In the genomic region with DNA sequence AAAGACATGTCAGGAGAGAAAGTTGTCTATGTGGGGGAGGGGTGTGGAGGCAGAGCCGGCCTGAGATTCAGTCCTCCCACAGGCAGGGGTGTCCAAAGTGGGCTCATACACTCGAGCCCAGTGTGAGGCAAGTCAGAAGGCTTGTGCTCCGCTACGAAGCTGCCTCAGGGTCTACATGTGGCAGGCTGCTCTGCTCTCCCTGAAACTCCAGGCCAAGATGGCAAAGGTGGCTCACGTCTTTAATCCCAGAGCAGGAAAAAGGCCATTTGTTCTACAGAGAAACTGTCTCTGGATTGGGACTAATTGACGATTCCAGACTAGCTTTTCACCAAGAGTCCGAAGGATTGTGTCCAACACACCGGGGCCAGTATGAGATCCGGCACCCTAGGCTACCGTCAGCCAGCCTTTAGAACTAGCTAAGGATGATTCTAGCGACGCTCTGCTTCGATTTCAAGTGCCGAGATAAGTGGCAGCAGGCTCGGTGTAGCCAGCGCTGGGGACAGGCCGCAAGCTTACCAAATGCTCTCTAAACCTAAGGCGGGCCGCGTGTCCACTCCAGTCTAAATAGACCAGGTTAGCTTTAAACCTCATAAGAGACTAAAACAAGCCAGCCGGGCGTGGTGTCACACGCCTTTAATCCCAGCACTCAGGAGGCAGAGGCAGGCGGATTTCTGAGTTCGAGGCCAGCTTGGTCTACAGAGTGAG, we compare ENCODE assay signal across 8 mouse cellular contexts. TPM values are rescaled to one million over a fixed set of nuclear protein-coding genes. Genes with fewer than 3 reads are reported as not detected.
DNase-seq lines count a peak whose midpoint lies in the region; ATAC-seq and TF ChIP-seq lines count a peak whose summit lies in the region.

No protein-coding gene starts in this region.

- H3K27me3 ChIP-seq in heart, embryonic 10.5 days (ENCODE audit: insufficient read depth, poor library complexity, severe bottlenecking), result peaks cover 35% of the 10 kb centered on the region
- peaks cover 20% of the 10 kb centered on the region for H3K27me3 ChIP-seq in E14TG2a.4 (ENCODE audit: insufficient read depth, low read length)
- H3K27me3 ChIP-seq in forebrain, embryonic 13.5 days, result peaks cover 38% of the 10 kb centered on the region
- H3K27me3 ChIP-seq in liver, embryonic 13.5 days, result peaks cover 30% of the 10 kb centered on the region

- no peaks in the 10 kb centered on the region for H3K9me3 ChIP-seq in heart, embryonic 10.5 days
- H3K9me3 ChIP-seq in E14TG2a.4 (ENCODE audit: low read length), result no peaks in the 10 kb centered on the region
- no peaks in the 10 kb centered on the region for H3K9me3 ChIP-seq in forebrain, embryonic 13.5 days (replicated peaks)
- no peaks in the 10 kb centered on the region for H3K9me3 ChIP-seq in liver, embryonic 13.5 days (replicated peaks)

- H3K27ac ChIP-seq in heart, embryonic 10.5 days, result peak overlapping the region; percentile 99
- H3K27ac ChIP-seq in forebrain, embryonic 13.5 days, result no peak overlapping the region
- peak overlapping the region; percentile 83 for H3K27ac ChIP-seq in liver, embryonic 13.5 days

- no peak for DNase-seq in heart, embryonic 10.5 days (ENCODE audit: low spot score)
- DNase-seq in heart, postnatal 4 days, result no peak
- no peak for DNase-seq in liver, embryonic 13.5 days
- no peak for DNase-seq in frontal cortex, postnatal 36 days (ENCODE audit: low spot score in 2 of 2)
- no peak for DNase-seq in thymus, postnatal 36 days
- DNase-seq in embryo, embryonic 9.5 days (ENCODE audit: extremely low spot score), result no peak

- H3K36me3 ChIP-seq in heart, embryonic 10.5 days, result peaks cover 34% of the 10 kb centered on the region
- H3K36me3 ChIP-seq in E14TG2a.4 (ENCODE audit: insufficient read depth, low read length), result peaks cover 32% of the 10 kb centered on the region
- peaks cover 31% of the 10 kb centered on the region for H3K36me3 ChIP-seq in forebrain, embryonic 13.5 days (ENCODE audit: poor library complexity, severe bottlenecking)
- peaks cover 34% of the 10 kb centered on the region for H3K36me3 ChIP-seq in liver, embryonic 13.5 days

- peak overlapping the region; percentile 95 for H3K4me3 ChIP-seq in heart, embryonic 10.5 days
- peak overlapping the region; percentile 91 for H3K4me3 ChIP-seq in E14TG2a.4 (replicated peaks; ENCODE audit: low read length)
- H3K4me3 ChIP-seq in forebrain, embryonic 13.5 days, result peak overlapping the region; percentile 88
- H3K4me3 ChIP-seq in liver, embryonic 13.5 days (replicated peaks), result peak overlapping the region; percentile 84

- peak overlapping the region; percentile 98 for H3K4me2 ChIP-seq in forebrain, embryonic 13.5 days
- peak overlapping the region; percentile 96 for H3K4me2 ChIP-seq in liver, embryonic 13.5 days

- H3K9ac ChIP-seq in forebrain, embryonic 13.5 days, result peak overlapping the region; percentile 91
- peak overlapping the region; percentile 95 for H3K9ac ChIP-seq in liver, embryonic 13.5 days

- no peak for ATAC-seq in forebrain, embryonic 13.5 days
- no peak for ATAC-seq in liver, embryonic 13.5 days (ENCODE audit: low read depth)

- H3K4me1 ChIP-seq in heart, embryonic 10.5 days, result peaks cover 33% of the 10 kb centered on the region
- H3K4me1 ChIP-seq in E14TG2a.4 (replicated peaks; ENCODE audit: low read depth, low read length), result peaks cover 51% of the 10 kb centered on the region
- H3K4me1 ChIP-seq in forebrain, embryonic 13.5 days, result peaks cover 24% of the 10 kb centered on the region
- peaks cover 55% of the 10 kb centered on the region for H3K4me1 ChIP-seq in liver, embryonic 13.5 days (replicated peaks)

- 3% methylated on average over 25 of the region's 25 CpGs for WGBS in heart, embryonic 10.5 days
- 3% methylated on average over 25 of the region's 25 CpGs for WGBS in forebrain, embryonic 13.5 days
- 1% methylated on average over 25 of the region's 25 CpGs for WGBS in liver, embryonic 13.5 days (ENCODE audit: insufficient replicate concordance)

- no peak for TF ChIP-seq CTCF in E14TG2a.4 (conservative IDR thresholded peaks at IDR 0.05; ENCODE audit: low read length)

RNA-seq across cellular contexts. Expression of gene Rpl18a, which starts 0.7 kb away (rescaled TPM):
- 2,378 and 2,634 TPM in 2 replicates for polyA plus RNA-seq in heart, embryonic 10.5 days (2016; fragmentation: Nextera tagmentation; extraction: Ambion mirVana)
- total RNA-seq in heart, postnatal 4 days (2021), result 1,000 to 10,000 TPM; 1,266 to 1,294 TPM
- polyA plus RNA-seq in forebrain, embryonic 13.5 days (2015; fragmentation: Nextera tagmentation; extraction: Ambion mirVana), result 3,255 and 3,517 TPM in 2 replicates
- polyA plus RNA-seq in liver, embryonic 13.5 days (2015; fragmentation: Nextera tagmentation; extraction: Ambion mirVana), result 2,606 and 3,100 TPM in 2 replicates

RNA-seq across cellular contexts. Expression of gene Slc5a5, which starts 3.9 kb away (rescaled TPM):
- polyA plus RNA-seq in heart, embryonic 10.5 days (2016; fragmentation: Nextera tagmentation; extraction: Ambion mirVana), result 0.07 and 0.29 TPM in 2 replicates
- under 1 TPM in 1 of 2 experiments, not detected in 1; 0.11 TPM for total RNA-seq in heart, postnatal 4 days (2021)
- polyA plus RNA-seq in forebrain, embryonic 13.5 days (2015; fragmentation: Nextera tagmentation; extraction: Ambion mirVana), result 0.50 and 0.67 TPM in 2 replicates
- 0.03 TPM in 2 replicates for polyA plus RNA-seq in liver, embryonic 13.5 days (2015; fragmentation: Nextera tagmentation; extraction: Ambion mirVana)

RNA-seq across cellular contexts. Expression of gene Map1s, which starts 9.3 kb away (rescaled TPM):
- 49.6 and 58.4 TPM in 2 replicates for polyA plus RNA-seq in heart, embryonic 10.5 days (2016; fragmentation: Nextera tagmentation; extraction: Ambion mirVana)
- total RNA-seq in heart, postnatal 4 days (2021), result 10 to 100 TPM; 35.2 to 36.0 TPM
- 57.0 and 58.2 TPM in 2 replicates for polyA plus RNA-seq in forebrain, embryonic 13.5 days (2015; fragmentation: Nextera tagmentation; extraction: Ambion mirVana)
- 17.7 and 19.0 TPM in 2 replicates for polyA plus RNA-seq in liver, embryonic 13.5 days (2015; fragmentation: Nextera tagmentation; extraction: Ambion mirVana)

RNA-seq across cellular contexts. Expression of gene Ccdc124, which starts 22.7 kb away (rescaled TPM):
- polyA plus RNA-seq in heart, embryonic 10.5 days (2016; fragmentation: Nextera tagmentation; extraction: Ambion mirVana), result 120 and 143 TPM in 2 replicates
- total RNA-seq in heart, postnatal 4 days (2021), result 10 to 100 TPM; 42.6 to 46.2 TPM
- polyA plus RNA-seq in forebrain, embryonic 13.5 days (2015; fragmentation: Nextera tagmentation; extraction: Ambion mirVana), result 169 and 179 TPM in 2 replicates
- 70.9 and 76.5 TPM in 2 replicates for polyA plus RNA-seq in liver, embryonic 13.5 days (2015; fragmentation: Nextera tagmentation; extraction: Ambion mirVana)

RNA-seq across cellular contexts. Expression of gene Kcnn1, which starts 33.4 kb away (rescaled TPM):
- polyA plus RNA-seq in heart, embryonic 10.5 days (2016; fragmentation: Nextera tagmentation; extraction: Ambion mirVana), result 1.1 and 1.6 TPM in 2 replicates
- total RNA-seq in heart, postnatal 4 days (2021), result 1 to 10 TPM; 2.5 to 3.0 TPM
- 11.2 and 13.5 TPM in 2 replicates for polyA plus RNA-seq in forebrain, embryonic 13.5 days (2015; fragmentation: Nextera tagmentation; extraction: Ambion mirVana)
- polyA plus RNA-seq in liver, embryonic 13.5 days (2015; fragmentation: Nextera tagmentation; extraction: Ambion mirVana), result 0.29 and 0.44 TPM in 2 replicates
